Mouse (Mus musculus) right cerebral cortex, postnatal 10 days (tissue): ENCODE data around the gene Astn2.

ENCODE experiments used
- DNase-seq, 2 experiments: peaks; one replicate each; pipeline ENCODE4 v3.0.0; 2021; ENCODE audit warnings: low spot score in 2 of 2

Gene Astn2

GRCm38 (mm10) chr4:65874236-65874781, 530.1 kb downstream of the Astn2 start:
- DNase-seq = no peak

GRCm38 (mm10) chr4:65864551-65864950, 539.9 kb downstream of the Astn2 start:
- no peak for DNase-seq

- no peak for DNase-seq
Observed at GRCm38 (mm10) chr4:65843191-65843590, 561.2 kb downstream of the Astn2 start.

GRCm38 (mm10) chr4:65839550-65840000, 564.8 kb downstream of the Astn2 start:
- DNase-seq = peak; percentile 70 to 80

GRCm38 (mm10) chr4:65838781-65839180, 565.6 kb downstream of the Astn2 start:
- DNase-seq = no peak

GRCm38 (mm10) chr4:65832971-65833370, 571.4 kb downstream of the Astn2 start:
- no peak for DNase-seq

GRCm38 (mm10) chr4:65831872-65832271, 572.5 kb downstream of the Astn2 start:
- DNase-seq = no peak

GRCm38 (mm10) chr4:65830495-65830894, 573.9 kb downstream of the Astn2 start:
- no peak for DNase-seq

GRCm38 (mm10) chr4:65821070-65821469, 583.3 kb downstream of the Astn2 start:
- no peak for DNase-seq

- no peak for DNase-seq
Observed at GRCm38 (mm10) chr4:65820236-65820635, 584.2 kb downstream of the Astn2 start.

GRCm38 (mm10) chr4:65819835-65820234, 584.6 kb downstream of the Astn2 start:
- no peak for DNase-seq

GRCm38 (mm10) chr4:65814176-65814535, 590.3 kb downstream of the Astn2 start:
- no peak for DNase-seq

- DNase-seq = no peak
Observed at GRCm38 (mm10) chr4:65813500-65814175, 590.8 kb downstream of the Astn2 start.

GRCm38 (mm10) chr4:65807341-65807740, 597.1 kb downstream of the Astn2 start:
- no peak for DNase-seq

GRCm38 (mm10) chr4:65801204-65801603, 603.2 kb downstream of the Astn2 start:
- DNase-seq = no peak

- no peak for DNase-seq
Observed at GRCm38 (mm10) chr4:65791051-65791450, 613.4 kb downstream of the Astn2 start.

- peak; percentile 31 to 38 for DNase-seq
Observed at GRCm38 (mm10) chr4:65773368-65774010, 630.9 kb downstream of the Astn2 start.

GRCm38 (mm10) chr4:65770952-65771351, 633.5 kb downstream of the Astn2 start:
- DNase-seq = no peak

- peak; percentile 39 to 47 for DNase-seq
Observed at GRCm38 (mm10) chr4:65767919-65768318, 636.5 kb downstream of the Astn2 start.

- DNase-seq = peak; percentile 28 to 49
Observed at GRCm38 (mm10) chr4:65767431-65767830, 637.0 kb downstream of the Astn2 start.

- DNase-seq = no peak
Observed at GRCm38 (mm10) chr4:65765312-65765711, 639.1 kb downstream of the Astn2 start.

GRCm38 (mm10) chr4:65764275-65764674, 640.1 kb downstream of the Astn2 start:
- DNase-seq = no peak

GRCm38 (mm10) chr4:65763823-65764222, 640.6 kb downstream of the Astn2 start:
- DNase-seq = no peak
